Mouse (Mus musculus): ENCODE data around the gene Cdk4. TPM values are rescaled to one million over a fixed set of nuclear protein-coding genes. Genes with fewer than 3 reads are reported as not detected.

Cdk4 gene
- polyA plus RNA-seq, 2 experiments = 221 to 519 TPM

GRCm38 (mm10) chr10:127068360-127069038, 5.2 kb downstream of the Cdk4 start:
- WGBS (ENCODE audit: insufficient replicate concordance) = 44% methylated on average over 9 of the region's 9 CpGs
- TF ChIP-seq EP300 (IDR thresholded peaks at IDR 0.05; ENCODE audit: low read depth) (no peak), CTCF (IDR thresholded peaks at IDR 0.05; ENCODE audit: low read depth) (no peak)
- Histone ChIP-seq H3K36me3 (replicated peaks; ENCODE audit: control insufficient read depth, insufficient read depth, low read depth) (peaks cover 31% of the 10 kb centered on the region), H3K9me3 (ENCODE audit: control insufficient read depth, low read length) (no peaks in the 10 kb centered on the region), H3K4me1 (replicated peaks; ENCODE audit: control insufficient read depth in 2 of 2, insufficient read depth in 2 of 2, low read length in 1 of 2) (peaks cover 4 to 27% of the 10 kb centered on the region in 2 experiments; a peak in 3 of 4 replicates), H3K4me2 (ENCODE audit: low read depth) (peak overlapping the region; percentile 75), H3K27ac (peak overlapping the region; percentile 44), H3K27me3 (ENCODE audit: control insufficient read depth, insufficient read depth, low read length) (no peaks in the 10 kb centered on the region), H3K9ac (replicated peaks) (peak overlapping the region; percentile 35; the same call in 1 of the 2 replicates), H3K4me3 (ENCODE audit: insufficient read depth in 1 of 2, low read depth in 2 of 2, low read length in 2 of 2) (peak overlapping the region in 1 of 2 experiments; percentile 59; a peak in 2 of 4 replicates)
- DNase-seq (ENCODE audit: low read depth in 3 of 3, low spot score in 3 of 3) (no peak), ATAC-seq (ENCODE audit: insufficient read depth) (no peak)

- no peaks in the 10 kb centered on the region for H3K9me3 ChIP-seq (ENCODE audit: control insufficient read depth, low read length)
- TF ChIP-seq EP300 (IDR thresholded peaks at IDR 0.05; ENCODE audit: low read depth) (no peak), CTCF (IDR thresholded peaks at IDR 0.05; ENCODE audit: low read depth) (no peak)
- peaks cover 4 to 26% of the 10 kb centered on the region in 2 experiments; a peak in 3 of 4 replicates for H3K4me1 ChIP-seq (replicated peaks; ENCODE audit: control insufficient read depth in 2 of 2, insufficient read depth in 2 of 2, low read length in 1 of 2)
- no peak for DNase-seq (ENCODE audit: low read depth in 3 of 3, low spot score in 3 of 3)
- peak overlapping the region; percentile 59 to 99 for H3K4me3 ChIP-seq (ENCODE audit: insufficient read depth in 1 of 2, low read depth in 2 of 2, low read length in 2 of 2)
- WGBS (ENCODE audit: insufficient replicate concordance) = 7% methylated on average over 30 of the region's 30 CpGs
- peak; percentile 5; the same call in 1 of the 2 replicates for ATAC-seq (ENCODE audit: insufficient read depth)
- no peaks in the 10 kb centered on the region for H3K27me3 ChIP-seq (ENCODE audit: control insufficient read depth, insufficient read depth, low read length)
- peak overlapping the region; percentile 36; the same call in 1 of the 2 replicates for H3K27ac ChIP-seq
- peak overlapping the region; percentile 35 for H3K9ac ChIP-seq (replicated peaks)
- H3K4me2 ChIP-seq (ENCODE audit: low read depth) = peak overlapping the region; percentile 75
- peaks cover 31% of the 10 kb centered on the region for H3K36me3 ChIP-seq (replicated peaks; ENCODE audit: control insufficient read depth, insufficient read depth, low read depth)
These were observed 6.2 kb downstream of the Cdk4 start for GRCm38 (mm10) chr10:127069281-127070189.

GRCm38 (mm10) chr10:127070190-127071121, 7.1 kb downstream of the Cdk4 start, which contains the start of gene Tspan31:
Tspan31 (minus strand) TSS chr10:127070264.
- H3K4me3 ChIP-seq (ENCODE audit: insufficient read depth in 1 of 2, low read depth in 2 of 2, low read length in 2 of 2) = peak within 1 kb of the TSS; percentile 59 to 99
- WGBS (ENCODE audit: insufficient replicate concordance) = 1% methylated on average over 36 of the region's 36 CpGs
- peaks cover 0 to 21% of the 10 kb centered on the region in 2 experiments; a peak in 3 of 4 replicates for H3K4me1 ChIP-seq (replicated peaks; ENCODE audit: control insufficient read depth in 2 of 2, insufficient read depth in 2 of 2, low read length in 1 of 2)
- H3K27ac ChIP-seq = peak within 1 kb of the TSS; percentile 36; the same call in 1 of the 2 replicates
- H3K36me3 ChIP-seq (replicated peaks; ENCODE audit: control insufficient read depth, insufficient read depth, low read depth) = peaks cover 23% of the 10 kb centered on the region
- H3K9ac ChIP-seq (replicated peaks) = peak within 1 kb of the TSS; percentile 46
- no peaks in the 10 kb centered on the region for H3K9me3 ChIP-seq (ENCODE audit: control insufficient read depth, low read length)
- DNase-seq (ENCODE audit: low read depth in 3 of 3, low spot score in 3 of 3) (peak; percentile 92 to 93 (median 93)), ATAC-seq (ENCODE audit: insufficient read depth) (peak; percentile 84)
- no peaks in the 10 kb centered on the region for H3K27me3 ChIP-seq (ENCODE audit: control insufficient read depth, insufficient read depth, low read length)
- H3K4me2 ChIP-seq (ENCODE audit: low read depth) = peak within 1 kb of the TSS; percentile 75
- no peak for TF ChIP-seq EP300 (IDR thresholded peaks at IDR 0.05; ENCODE audit: low read depth)
- no peak for TF ChIP-seq CTCF (IDR thresholded peaks at IDR 0.05; ENCODE audit: low read depth)

GRCm38 (mm10) chr10:127071203-127071602, 7.9 kb downstream of the Cdk4 start:
- no peaks in the 10 kb centered on the region for H3K9me3 ChIP-seq (ENCODE audit: control insufficient read depth, low read length)
- WGBS (ENCODE audit: insufficient replicate concordance) = 52% methylated on average over 9 of the region's 9 CpGs
- no peak for DNase-seq (ENCODE audit: low read depth in 3 of 3, low spot score in 3 of 3)
- H3K9ac ChIP-seq (replicated peaks) = no peak overlapping the region
- peak overlapping the region; percentile 75 for H3K4me2 ChIP-seq (ENCODE audit: low read depth)
- H3K27me3 ChIP-seq (ENCODE audit: control insufficient read depth, insufficient read depth, low read length) = no peaks in the 10 kb centered on the region
- peak overlapping the region; percentile 59 to 89; a peak in 3 of 4 replicates for H3K4me3 ChIP-seq (ENCODE audit: insufficient read depth in 1 of 2, low read depth in 2 of 2, low read length in 2 of 2)
- H3K4me1 ChIP-seq (replicated peaks; ENCODE audit: control insufficient read depth in 2 of 2, insufficient read depth in 2 of 2, low read length in 1 of 2) = peaks cover 0 to 21% of the 10 kb centered on the region in 2 experiments; a peak in 3 of 4 replicates
- ATAC-seq (ENCODE audit: insufficient read depth) = no peak
- peaks cover 16% of the 10 kb centered on the region for H3K36me3 ChIP-seq (replicated peaks; ENCODE audit: control insufficient read depth, insufficient read depth, low read depth)
- no peak overlapping the region for H3K27ac ChIP-seq
- no peak for TF ChIP-seq CTCF (IDR thresholded peaks at IDR 0.05; ENCODE audit: low read depth)
- no peak for TF ChIP-seq EP300 (IDR thresholded peaks at IDR 0.05; ENCODE audit: low read depth)
